Mouse (Mus musculus) limb, embryonic 14.5 days (tissue): ENCODE measurements around the gene Bub1. TPM values are rescaled to one million over a fixed set of nuclear protein-coding genes. Genes with fewer than 3 reads are reported as not detected.

Experiments
- ATAC-seq: fragments of 200-750 bp; cut with Nextera tagmentation; 2 replicates; pipeline ENCODE4 v1.8.0; 2017; ENCODE audit warnings: low read depth, moderate number of reproducible peaks, moderate TSS enrichment; ENCODE audit not compliant: low FRiP score
- DNase-seq: peaks from one replicate; pipeline ENCODE4 v3.0.0-alpha.2; 2015; ENCODE audit warnings: low spot score
- H3K27ac ChIP-seq: fragments of 300-500 bp; sonication (generic); replicated peaks from 2 replicates; pipeline ENCODE4 v1.5.1; 2014; ENCODE audit warnings: low read depth, mild to moderate bottlenecking, low read length, moderate library complexity, mixed read lengths
- H3K27me3 ChIP-seq: fragments of 300-500 bp; sonication (generic); 2 replicates; pipeline ENCODE4 v1.6.1; 2014; ENCODE audit warnings: low read length, mixed read lengths; ENCODE audit not compliant: control insufficient read depth, insufficient read depth
- H3K36me3 ChIP-seq: fragments of 300-500 bp; sonication (generic); 2 replicates; pipeline ENCODE4 v1.6.1; 2014; ENCODE audit warnings: mild to moderate bottlenecking, low read length, moderate library complexity, mixed read lengths; ENCODE audit not compliant: control insufficient read depth, insufficient read depth
- H3K4me1 ChIP-seq: fragments of 300-500 bp; sonication (generic); 2 replicates; pipeline ENCODE4 v1.6.1; 2014; ENCODE audit warnings: antibody characterized with exemption, low read length, mixed read lengths; ENCODE audit not compliant: control insufficient read depth, insufficient read depth
- H3K4me2 ChIP-seq: fragments of 300-500 bp; sonication (generic); replicated peaks from 2 replicates; pipeline ENCODE4 v1.6.1; 2014; ENCODE audit warnings: low read depth, mild to moderate bottlenecking, low read length, moderate library complexity; ENCODE audit not compliant: severe bottlenecking
- H3K4me3 ChIP-seq: fragments of 300-500 bp; sonication (generic); replicated peaks from 2 replicates; pipeline ENCODE4 v1.5.1; 2014; ENCODE audit warnings: low read length
- H3K9ac ChIP-seq: fragments of 300-500 bp; sonication (generic); 2 replicates; pipeline ENCODE4 v1.6.1; 2014; ENCODE audit warnings: mild to moderate bottlenecking, low read depth, low read length, moderate library complexity; ENCODE audit not compliant: severe bottlenecking
- H3K9me3 ChIP-seq: fragments of 300-500 bp; sonication (generic); 2 replicates; pipeline ENCODE4 v1.6.1; 2016; ENCODE audit warnings: low read length; ENCODE audit not compliant: control insufficient read depth
- POLR2A ChIP-seq: fragments of 200-500 bp; IDR thresholded peaks from 2 replicates; pipeline ENCODE4 v1.8.0; 2012; ENCODE audit warnings: inconsistent platforms, mild to moderate bottlenecking, moderate library complexity, borderline replicate concordance; ENCODE audit not compliant: insufficient read depth, insufficient read length; ENCODE audit errors: extremely low read depth
- WGBS: fragments of 180-500 bp; shearing (Covaris S2); extraction: QIAGEN DNeasy Blood & Tissue Kit; methylation state at CpG from one replicate; pipeline ENCODE4 v1.1.7; 2014; 5-methylcytosine and 5-hydroxymethylcytosine counted together
- polyA plus RNA-seq, 2 experiments: library from polyadenylated mRNA; depleted of rRNA in 1 of 2; stranded (reverse) in 1 of 2; unstranded in 1 of 2; fragments of >200 nt; fragmentation: Nextera tagmentation in 1 of 2; extraction: Ambion mirVana in 1 of 2; gene quantifications; 2 replicates each; pipeline versions ENCODE4 v1.2.1 to v1.2.3; 2012 to 2014

The Bub1 gene
- polyA plus RNA-seq, 2 experiments = 17.3 to 28.4 TPM

DNA sequence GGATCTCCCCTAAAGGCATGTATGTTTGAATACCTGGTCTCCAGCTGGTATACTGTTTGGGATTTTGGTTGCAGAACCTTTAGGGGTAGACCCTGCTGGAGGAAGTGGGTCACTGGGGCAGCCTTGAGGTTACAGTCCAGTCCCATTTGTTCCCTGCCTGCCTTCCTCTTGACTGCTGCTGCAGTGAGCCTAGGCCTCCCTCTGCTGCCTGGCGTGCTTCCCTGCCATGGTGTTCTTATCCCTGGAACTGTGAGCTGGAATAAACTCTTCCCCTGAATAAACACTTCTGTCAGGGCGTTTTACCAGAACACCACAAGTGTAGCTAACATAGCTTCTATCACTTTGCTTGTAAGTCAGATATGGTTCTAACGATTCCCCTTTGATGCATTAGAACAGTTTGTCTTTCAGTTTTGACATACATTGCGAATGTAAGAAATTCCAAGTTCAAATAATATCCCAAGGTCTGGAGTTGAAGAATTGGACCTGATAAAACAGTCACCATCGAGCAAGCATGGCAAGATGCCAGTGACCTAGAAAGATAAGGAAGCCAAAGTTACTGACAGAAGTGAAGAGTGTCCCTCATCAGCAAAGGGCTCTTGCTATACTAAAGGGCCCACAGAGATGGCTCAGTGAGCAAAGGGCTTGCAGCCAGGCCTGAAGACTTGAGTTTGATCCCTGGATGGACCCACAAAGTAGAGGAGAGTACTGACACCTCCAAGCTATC, 72.3 kb downstream of the Bub1 start:
- no peaks in the 10 kb centered on the region for H3K9me3 ChIP-seq
- no peak for TF ChIP-seq POLR2A
- 84% methylated on average over 5 of the region's 5 CpGs for WGBS

GRCm38 (mm10) chr2:127757171-127757570, 74.5 kb downstream of the Bub1 start:
- 33% methylated on average over 8 of the region's 8 CpGs for WGBS
- TF ChIP-seq POLR2A = no peak
- Histone ChIP-seq H3K9ac (no peak overlapping the region), H3K27me3 (no peaks in the 10 kb centered on the region), H3K4me1 (no peaks in the 10 kb centered on the region), H3K9me3 (no peaks in the 10 kb centered on the region), H3K36me3 (peaks cover 20% of the 10 kb centered on the region), H3K27ac (no peak overlapping the region), H3K4me2 (no peak overlapping the region), H3K4me3 (no peak overlapping the region)
- DNase-seq = no peak
- no peak for ATAC-seq

More for the DNA sequence above, 72.3 kb downstream of the Bub1 start:
- Histone ChIP-seq H3K4me3 (no peak overlapping the region), H3K4me1 (no peaks in the 10 kb centered on the region), H3K9ac (no peak overlapping the region), H3K36me3 (peaks cover 33% of the 10 kb centered on the region), H3K4me2 (no peak overlapping the region), H3K27ac (no peak overlapping the region), H3K27me3 (no peaks in the 10 kb centered on the region)
- no peak for ATAC-seq
- no peak for DNase-seq

DNA sequence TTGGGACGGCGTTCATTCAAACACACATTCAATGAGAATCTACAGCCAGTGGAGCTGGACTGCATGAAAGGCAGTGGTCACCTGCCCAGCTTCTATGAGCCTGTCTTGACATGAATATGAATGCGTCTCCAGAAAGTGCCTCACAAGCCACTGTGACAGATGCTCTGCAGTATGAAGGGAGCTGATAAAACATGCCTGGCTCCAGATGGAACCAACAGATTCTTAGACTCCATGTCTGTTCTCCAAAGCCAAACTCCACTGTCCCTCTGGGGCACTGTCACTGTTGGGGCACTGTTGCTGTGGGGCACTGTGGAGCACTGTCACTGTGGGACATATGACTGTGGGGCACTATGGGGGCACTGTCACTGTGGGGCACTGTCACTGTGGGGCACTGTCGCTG, 77.6 kb downstream of the Bub1 start:
- no peak for DNase-seq
- Histone ChIP-seq H3K4me3 (no peak overlapping the region), H3K9ac (no peak overlapping the region), H3K4me1 (no peaks in the 10 kb centered on the region), H3K4me2 (no peak overlapping the region), H3K27ac (no peak overlapping the region), H3K9me3 (no peaks in the 10 kb centered on the region), H3K27me3 (no peaks in the 10 kb centered on the region), H3K36me3 (peaks cover 4% of the 10 kb centered on the region; the same call in 1 of the 2 replicates)
- no peak for ATAC-seq
- TF ChIP-seq POLR2A = no peak
- WGBS = 94% methylated on average over 4 of the region's 4 CpGs

DNA sequence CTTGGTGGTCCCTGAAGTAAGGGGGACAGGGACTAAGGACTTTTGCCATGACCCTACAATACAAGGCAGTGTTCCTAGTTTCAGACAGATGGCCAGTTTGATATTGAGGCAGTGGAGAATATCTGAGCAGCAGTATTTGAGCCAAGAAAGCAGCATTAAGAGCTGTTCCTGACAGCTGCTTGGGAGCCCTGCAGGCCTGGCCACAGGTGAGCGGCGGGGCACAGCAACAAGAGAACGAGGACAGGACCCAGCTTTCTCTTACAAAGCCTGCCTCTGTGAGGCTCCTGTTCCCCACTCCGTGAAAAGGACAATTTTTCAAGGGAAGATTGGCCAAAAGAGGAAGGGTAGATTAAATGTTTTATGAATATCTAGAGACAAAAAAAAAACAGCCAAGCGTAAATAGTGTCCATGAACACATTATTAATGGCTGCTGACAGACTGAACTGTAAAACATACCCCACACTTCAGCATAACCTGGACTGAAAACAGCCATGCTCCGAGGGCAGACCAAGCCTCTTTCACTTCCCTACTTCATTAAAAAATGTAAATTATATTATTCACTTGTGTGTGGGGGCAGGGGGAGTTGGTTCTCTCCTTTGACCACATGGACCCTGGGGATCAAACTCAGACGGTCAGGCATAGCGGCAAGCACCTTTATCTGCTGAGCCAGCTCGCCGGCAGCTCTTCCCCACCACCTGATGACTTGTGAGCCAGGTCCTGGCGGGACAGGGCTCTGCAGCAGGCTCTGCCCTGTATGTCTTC, 79.6 kb downstream of the Bub1 start:
- Histone ChIP-seq H3K9me3 (no peaks in the 10 kb centered on the region), H3K36me3 (no peaks in the 10 kb centered on the region), H3K27ac (no peak overlapping the region), H3K9ac (no peak overlapping the region), H3K27me3 (no peaks in the 10 kb centered on the region), H3K4me3 (no peak overlapping the region), H3K4me2 (no peak overlapping the region), H3K4me1 (no peaks in the 10 kb centered on the region)
- DNase-seq (no peak), ATAC-seq (no peak)
- 70% methylated on average over 11 of the region's 11 CpGs for WGBS
- no peak for TF ChIP-seq POLR2A

Other genes with a start within 250 kb of the Bub1 start
- 6.2 and 7.3 TPM in 2 replicates for gene Zfp661, start 244.8 kb downstream of the Bub1 start, polyA plus RNA-seq (2012; rRNA removed)
- gene Zfp661, start 244.8 kb downstream of the Bub1 start, polyA plus RNA-seq (2014; fragmentation: Nextera tagmentation; extraction: Ambion mirVana) = 5.0 TPM in 2 replicates
- 92.0 and 102 TPM in 2 replicates for gene Mrps5, start 244.6 kb downstream of the Bub1 start, polyA plus RNA-seq (2012; rRNA removed)
- 118 and 123 TPM in 2 replicates for gene Mrps5, start 244.6 kb downstream of the Bub1 start, polyA plus RNA-seq (2014; fragmentation: Nextera tagmentation; extraction: Ambion mirVana)
- gene Mal, start 175.2 kb downstream of the Bub1 start, polyA plus RNA-seq (2012; rRNA removed) = 1.1 and 2.5 TPM in 2 replicates
- 6.9 and 12.5 TPM in 2 replicates for gene Mal, start 175.2 kb downstream of the Bub1 start, polyA plus RNA-seq (2014; fragmentation: Nextera tagmentation; extraction: Ambion mirVana)
- 16.5 and 16.8 TPM in 2 replicates for gene Mall, start 101.9 kb downstream of the Bub1 start, polyA plus RNA-seq (2012; rRNA removed)
- gene Mall, start 101.9 kb downstream of the Bub1 start, polyA plus RNA-seq (2014; fragmentation: Nextera tagmentation; extraction: Ambion mirVana) = 26.4 and 30.4 TPM in 2 replicates
- 21.6 and 27.8 TPM in 2 replicates for gene Nphp1, start 43.0 kb downstream of the Bub1 start, polyA plus RNA-seq (2012; rRNA removed)
- 23.4 and 30.0 TPM in 2 replicates for gene Nphp1, start 43.0 kb downstream of the Bub1 start, polyA plus RNA-seq (2014; fragmentation: Nextera tagmentation; extraction: Ambion mirVana)
- gene Mtln, start 39.4 kb downstream of the Bub1 start, polyA plus RNA-seq (2012; rRNA removed) = 43.1 and 57.9 TPM in 2 replicates
- 38.3 and 44.8 TPM in 2 replicates for gene Mtln, start 39.4 kb downstream of the Bub1 start, polyA plus RNA-seq (2014; fragmentation: Nextera tagmentation; extraction: Ambion mirVana)
- gene Acoxl, start 7.0 kb upstream of the Bub1 start, polyA plus RNA-seq (2012; rRNA removed) = 0.04 and 0.13 TPM in 2 replicates
- gene Acoxl, start 7.0 kb upstream of the Bub1 start, polyA plus RNA-seq (2014; fragmentation: Nextera tagmentation; extraction: Ambion mirVana) = 0.12 TPM in 1 of 2 replicates, not detected in the other